ENCODE assay signal across 14 mouse cellular contexts in genomic region chr13:103890038-103890437, GRCm38 (mm10).
"Had no signal": no experiment of that assay in that cellular context is flagged by ENCODE, and none has a peak within 500 bp of the region (broad histone marks: within the 10 kb centered on the region; RNA-seq: fewer than 3 reads in every experiment).

No protein-coding gene starts in this region.

- H3K36me3 ChIP-seq: liver, embryonic 13.5 days; stomach, embryonic 15.5 days had no signal

- H3K9me3 ChIP-seq: limb, embryonic 12.5 days; liver, embryonic 13.5 days; stomach, embryonic 15.5 days had no signal

- H3K4me1 ChIP-seq: stomach, embryonic 15.5 days had no signal

- H3K27ac ChIP-seq: kidney, postnatal 0 days; limb, embryonic 12.5 days; liver, embryonic 13.5 days; stomach, embryonic 15.5 days had no signal

- DNase-seq: kidney, adult 11 months; kidney, adult 9 months; kidney, postnatal 36 days; liver; liver, embryonic 13.5 days; lung, adult 18-20 months; retina, postnatal 1 day; right cerebral cortex, postnatal 4 days; thymus, adult 2 months; thymus, postnatal 25 days had no signal

- H3K4me2 ChIP-seq: limb, embryonic 12.5 days; liver, embryonic 13.5 days; stomach, embryonic 15.5 days had no signal

- H3K9ac ChIP-seq: limb, embryonic 12.5 days; liver, embryonic 13.5 days; stomach, embryonic 15.5 days had no signal

- H3K27me3 ChIP-seq: limb, embryonic 12.5 days; liver, embryonic 13.5 days; stomach, embryonic 15.5 days had no signal

- H3K4me3 ChIP-seq: limb, embryonic 12.5 days; liver, embryonic 13.5 days; myocyte; stomach, embryonic 15.5 days had no signal
